Mouse (Mus musculus) embryo, embryonic 9.5 days (tissue): Measurements from ENCODE around the gene Gm3448.
"Not testable (repeated sequence)": the region's sequence is repeated elsewhere in the genome, so short reads cannot be mapped to it uniquely, and the experiment has no call there.

Experiments
- DNase-seq: peaks from one replicate; pipeline ENCODE4 v3.0.0-alpha.2; 2017; ENCODE audit errors: extremely low spot score

The Gm3448 gene

GRCm38 (mm10) chr17:15031414-15031813 is 9.9 kb downstream of the Gm3448 start:
- DNase-seq = not testable (repeated sequence)

DNA sequence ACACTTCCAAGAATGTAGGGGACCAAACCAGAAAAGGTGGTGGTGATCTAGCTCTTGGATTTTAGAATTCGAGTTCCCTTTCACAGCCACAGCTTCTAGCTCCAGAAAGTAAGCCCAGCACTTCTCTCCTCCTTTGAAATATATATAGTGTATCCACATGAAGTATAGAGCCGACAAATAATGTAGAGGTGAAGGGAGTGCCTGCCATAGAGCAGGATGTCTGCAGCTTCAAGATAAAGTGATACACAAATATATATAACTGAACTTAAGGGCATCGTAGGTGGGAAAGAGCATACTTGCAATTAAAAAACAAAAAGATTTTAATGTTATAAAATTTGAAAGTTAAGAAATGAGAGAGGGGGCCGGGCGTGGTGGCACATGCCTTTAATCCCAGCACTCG is 15.8 kb downstream of the Gm3448 start:
- not testable (repeated sequence) for DNase-seq

GRCm38 (mm10) chr17:15024502-15025193 is 16.7 kb downstream of the Gm3448 start:
- DNase-seq = not testable (repeated sequence)

GRCm38 (mm10) chr17:15023878-15024492 is 17.4 kb downstream of the Gm3448 start:
- DNase-seq = not testable (repeated sequence)

- DNase-seq = not testable (repeated sequence)
These were observed 19.7 kb downstream of the Gm3448 start for GRCm38 (mm10) chr17:15021503-15022220.

DNA sequence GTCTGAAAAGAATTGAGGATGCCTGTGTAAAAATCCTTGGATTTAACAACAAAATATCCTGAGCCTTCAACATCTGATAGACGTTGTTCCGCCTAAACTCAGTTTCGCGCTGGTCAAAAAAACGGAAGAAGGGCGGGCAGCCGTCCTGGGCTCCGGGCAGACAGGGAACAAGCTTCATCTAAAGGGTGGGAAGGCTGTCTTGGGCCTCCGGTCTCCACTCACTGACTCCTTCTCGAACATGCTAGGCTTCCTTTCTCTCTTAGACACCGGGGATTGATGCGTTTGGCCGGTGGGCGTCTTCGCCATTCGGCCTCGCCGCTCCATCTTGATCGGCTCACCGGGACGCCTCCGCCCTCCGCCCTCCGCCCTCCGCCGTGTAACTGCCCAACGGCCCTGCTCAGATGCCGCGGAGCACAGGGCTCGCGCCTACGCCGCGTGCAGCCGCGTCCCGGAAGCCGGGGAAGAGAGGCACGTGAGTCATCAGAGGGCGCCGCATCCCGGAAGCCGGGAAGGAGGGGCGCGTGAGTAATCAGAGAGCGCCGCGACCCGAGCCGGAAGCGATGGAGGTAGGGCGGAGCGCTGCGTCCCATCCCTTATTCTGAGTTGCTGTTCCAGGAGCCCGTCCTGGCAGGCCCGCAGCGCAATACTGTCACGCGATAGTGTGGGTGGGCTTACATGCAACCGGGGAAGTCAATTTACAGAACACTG is 31.5 kb downstream of the Gm3448 start, which contains the start of gene Gm3435:
Gm3435 (plus strand) TSS at position 471 of the 708 bp plus-strand sequence.
- DNase-seq = not testable (repeated sequence)

DNA sequence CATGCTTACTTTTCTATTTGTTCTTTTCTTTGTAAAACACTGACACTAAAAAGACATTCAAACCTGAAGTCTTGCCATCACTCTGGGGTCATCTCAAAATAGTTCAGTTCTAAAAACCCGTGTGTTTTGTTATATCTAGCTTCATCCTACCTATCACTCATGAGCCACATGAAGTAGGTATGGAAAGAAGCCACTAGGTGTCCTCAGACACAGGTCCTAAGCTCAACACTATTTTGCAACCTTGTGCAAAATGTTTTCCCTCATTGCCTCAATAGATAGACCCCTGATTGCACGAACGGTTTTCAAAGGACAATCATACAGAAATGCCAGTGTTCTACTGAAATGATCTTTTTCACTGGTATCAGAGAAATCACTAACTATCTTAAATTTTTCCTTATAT is 32.2 kb downstream of the Gm3448 start:
- not testable (repeated sequence) for DNase-seq

GRCm38 (mm10) chr17:15000047-15000446 is 41.3 kb downstream of the Gm3448 start:
- DNase-seq = not testable (repeated sequence)

- DNase-seq = not testable (repeated sequence)
These were observed 47.2 kb downstream of the Gm3448 start for GRCm38 (mm10) chr17:14994140-14994539.

DNA sequence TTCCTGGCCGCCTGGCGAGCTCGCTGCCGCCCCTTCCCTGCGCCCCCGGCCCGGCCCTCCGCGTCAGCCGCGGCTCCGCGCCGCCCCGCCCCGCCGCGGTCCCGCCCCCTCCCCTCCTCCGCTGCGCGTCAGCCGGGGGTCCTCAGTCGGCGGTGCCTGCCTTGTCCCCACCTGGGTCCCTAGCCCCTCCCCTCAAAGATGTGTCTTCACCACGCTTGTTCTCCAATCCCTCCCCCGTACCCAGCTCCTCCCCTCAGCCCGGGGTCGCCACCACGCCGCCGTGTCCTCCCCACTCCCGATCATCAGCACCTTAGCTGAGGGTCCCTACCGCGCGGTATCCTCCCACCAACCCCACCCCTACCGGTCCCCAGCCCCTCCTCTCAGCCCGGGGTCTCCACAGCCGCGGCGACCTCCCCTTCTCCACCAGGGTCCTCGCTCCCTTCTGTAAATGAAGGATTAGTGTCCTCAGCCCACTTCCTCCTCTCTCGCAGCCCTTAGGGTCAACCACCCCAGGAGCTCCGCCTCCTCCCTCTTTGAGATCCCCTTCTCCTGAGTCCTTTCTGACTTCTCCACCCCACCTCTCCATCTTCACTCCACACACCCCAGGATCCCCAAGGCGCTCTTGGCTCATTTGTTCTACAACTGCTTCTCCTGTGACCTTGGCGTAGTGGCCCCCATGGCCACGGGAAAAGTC is 48.1 kb downstream of the Gm3448 start:
- not testable (repeated sequence) for DNase-seq

DNA sequence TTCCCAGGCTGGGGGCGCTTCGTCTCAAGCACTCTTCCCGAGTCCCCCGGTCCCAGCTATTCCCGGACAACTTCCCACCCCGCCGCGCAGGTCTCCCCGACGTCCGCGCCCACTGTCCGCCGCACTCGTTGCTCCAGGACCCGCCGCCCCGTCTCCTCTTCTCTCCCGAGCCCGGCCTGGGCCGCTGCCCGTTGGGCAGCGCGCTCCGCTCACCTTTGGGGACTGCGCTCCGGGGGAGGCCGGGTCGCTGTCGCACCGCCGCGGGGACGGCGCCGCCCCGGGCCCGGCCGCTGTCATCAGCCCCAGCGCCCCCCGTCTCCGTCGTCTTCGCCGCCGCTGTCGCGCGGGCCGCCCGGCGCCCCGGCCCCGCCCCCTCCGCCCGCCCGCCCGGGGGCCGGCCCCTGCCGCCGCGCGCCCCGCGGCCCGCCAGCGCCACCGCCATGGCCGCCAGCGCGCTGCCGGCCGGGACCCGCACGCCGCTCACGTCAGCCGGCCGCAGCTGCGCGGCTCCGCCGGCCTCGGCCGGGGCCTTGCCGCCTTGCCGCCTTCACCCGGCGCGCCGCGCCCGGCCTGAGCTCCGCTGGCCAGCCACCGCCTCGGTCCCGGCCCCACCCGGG is 48.7 kb downstream of the Gm3448 start:
- not testable (repeated sequence) for DNase-seq

GRCm38 (mm10) chr17:14990116-14990702 is 51.1 kb downstream of the Gm3448 start:
- not testable (repeated sequence) for DNase-seq

- not testable (repeated sequence) for DNase-seq
These were observed 62.8 kb downstream of the Gm3448 start, which contains the start of the genes 9030025P20Rik and Gm3417 for GRCm38 (mm10) chr17:14978362-14979038. Gene 9030025P20Rik, plus strand, starts transcription at chr17:14978468. Gene Gm3417, minus strand, starts transcription at chr17:14978790.

- not testable (repeated sequence) for DNase-seq
These were observed 63.5 kb downstream of the Gm3448 start for GRCm38 (mm10) chr17:14977718-14978361.

GRCm38 (mm10) chr17:14968373-14968913 is 72.9 kb downstream of the Gm3448 start:
- not testable (repeated sequence) for DNase-seq

DNA sequence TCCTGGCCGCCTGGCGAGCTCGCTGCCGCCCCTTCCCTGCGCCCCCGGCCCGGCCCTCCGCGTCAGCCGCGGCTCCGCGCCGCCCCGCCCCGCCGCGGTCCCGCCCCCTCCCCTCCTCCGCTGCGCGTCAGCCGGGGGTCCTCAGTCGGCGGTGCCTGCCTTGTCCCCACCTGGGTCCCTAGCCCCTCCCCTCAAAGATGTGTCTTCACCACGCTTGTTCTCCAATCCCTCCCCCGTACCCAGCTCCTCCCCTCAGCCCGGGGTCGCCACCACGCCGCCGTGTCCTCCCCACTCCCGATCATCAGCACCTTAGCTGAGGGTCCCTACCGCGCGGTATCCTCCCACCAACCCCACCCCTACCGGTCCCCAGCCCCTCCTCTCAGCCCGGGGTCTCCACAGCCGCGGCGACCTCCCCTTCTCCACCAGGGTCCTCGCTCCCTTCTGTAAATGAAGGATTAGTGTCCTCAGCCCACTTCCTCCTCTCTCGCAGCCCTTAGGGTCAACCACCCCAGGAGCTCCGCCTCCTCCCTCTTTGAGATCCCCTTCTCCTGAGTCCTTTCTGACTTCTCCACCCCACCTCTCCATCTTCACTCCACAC is 79.7 kb downstream of the Gm3448 start:
- not testable (repeated sequence) for DNase-seq

GRCm38 (mm10) chr17:14960951-14961556 is 80.3 kb downstream of the Gm3448 start, which contains the start of gene Phf10:
Gene Phf10, minus strand, starts transcription at chr17:14961273.
- DNase-seq = peak; percentile 52

- peak; percentile 33 for DNase-seq
These were observed 80.8 kb downstream of the Gm3448 start for GRCm38 (mm10) chr17:14960520-14960919.
